8 mouse cellular contexts compared by ENCODE assay signal in genomic region chr19:17591335-17591734, GRCm38 (mm10).
DNase-seq lines count a peak whose midpoint lies in the region; ATAC-seq and TF ChIP-seq lines count a peak whose summit lies in the region.

No protein-coding gene starts in this region.

- no peak for TF ChIP-seq CTCF in hindbrain, postnatal 0 days (IDR thresholded peaks at IDR 0.05; ENCODE audit: low read depth)

- DNase-seq in forebrain, embryonic 10.5 days (ENCODE audit: extremely low spot score, low spot score): peak; percentile 37
- DNase-seq in forebrain, embryonic 11.5 days (ENCODE audit: low spot score): no peak
- peak; percentile 66 for DNase-seq in embryo, embryonic 10.5 days (ENCODE audit: low spot score)
- DNase-seq in hindbrain, postnatal 0 days (ENCODE audit: low spot score): peak; percentile 61
- peak; percentile 29 for DNase-seq in midbrain, embryonic 14.5 days
- no peak for DNase-seq in left cerebral cortex, adult 8-10 months (ENCODE audit: low spot score in 2 of 2)
- DNase-seq in urinary bladder, postnatal 4 days (ENCODE audit: low spot score in 2 of 2): no peak
- no peak for DNase-seq in left cerebral cortex, adult 9 months (ENCODE audit: low spot score in 2 of 2)

- H3K4me2 ChIP-seq in forebrain, embryonic 11.5 days (ENCODE audit: low read depth, low read length, severe bottlenecking): no peak overlapping the region
- no peak overlapping the region for H3K4me2 ChIP-seq in hindbrain, postnatal 0 days (ENCODE audit: low read depth, low read length)
- H3K4me2 ChIP-seq in midbrain, embryonic 14.5 days (ENCODE audit: low read length): no peak overlapping the region

- H3K27me3 ChIP-seq in forebrain, embryonic 10.5 days (ENCODE audit: poor library complexity, severe bottlenecking): no peaks in the 10 kb centered on the region
- no peaks in the 10 kb centered on the region for H3K27me3 ChIP-seq in forebrain, embryonic 11.5 days (ENCODE audit: control insufficient read depth, insufficient read depth, low read length)
- H3K27me3 ChIP-seq in hindbrain, postnatal 0 days (ENCODE audit: insufficient read depth, low read length): no peaks in the 10 kb centered on the region
- no peaks in the 10 kb centered on the region for H3K27me3 ChIP-seq in midbrain, embryonic 14.5 days (ENCODE audit: control insufficient read depth, insufficient read depth, low read length)

- H3K4me3 ChIP-seq in forebrain, embryonic 10.5 days: no peak overlapping the region
- no peak overlapping the region for H3K4me3 ChIP-seq in forebrain, embryonic 11.5 days (ENCODE audit: low read depth, low read length)
- H3K4me3 ChIP-seq in hindbrain, postnatal 0 days (ENCODE audit: low read length): no peak overlapping the region
- H3K4me3 ChIP-seq in midbrain, embryonic 14.5 days (replicated peaks; ENCODE audit: low read depth, low read length): no peak overlapping the region

- no peak overlapping the region for H3K9ac ChIP-seq in forebrain, embryonic 11.5 days (ENCODE audit: low read length)
- no peak overlapping the region for H3K9ac ChIP-seq in hindbrain, postnatal 0 days (replicated peaks; ENCODE audit: low read length)
- no peak overlapping the region for H3K9ac ChIP-seq in midbrain, embryonic 14.5 days (replicated peaks; ENCODE audit: low read length)

- 51% methylated on average over 8 of the region's 8 CpGs for WGBS in forebrain, embryonic 10.5 days
- WGBS in forebrain, embryonic 11.5 days: 54% methylated on average over 8 of the region's 8 CpGs
- 30% methylated on average over 8 of the region's 8 CpGs for WGBS in hindbrain, postnatal 0 days
- WGBS in midbrain, embryonic 14.5 days: 60% methylated on average over 8 of the region's 8 CpGs

- H3K27ac ChIP-seq in forebrain, embryonic 10.5 days: peak overlapping the region; percentile 70
- no peak overlapping the region for H3K27ac ChIP-seq in forebrain, embryonic 11.5 days (ENCODE audit: low read depth, low read length)
- no peak overlapping the region for H3K27ac ChIP-seq in hindbrain, postnatal 0 days
- H3K27ac ChIP-seq in midbrain, embryonic 14.5 days (replicated peaks; ENCODE audit: low read depth, low read length): no peak overlapping the region

- H3K4me1 ChIP-seq in forebrain, embryonic 10.5 days: peaks cover 39% of the 10 kb centered on the region
- peaks cover 4% of the 10 kb centered on the region; the same call in 1 of the 2 replicates for H3K4me1 ChIP-seq in forebrain, embryonic 11.5 days (replicated peaks; ENCODE audit: control insufficient read depth, insufficient read depth, low read length)
- H3K4me1 ChIP-seq in hindbrain, postnatal 0 days (ENCODE audit: insufficient read depth, low read length): no peaks in the 10 kb centered on the region; the same call in 1 of the 2 replicates
- H3K4me1 ChIP-seq in midbrain, embryonic 14.5 days (ENCODE audit: control insufficient read depth, insufficient read depth, low read length): no peaks in the 10 kb centered on the region

- ATAC-seq in forebrain, embryonic 11.5 days (replicated peaks; ENCODE audit: low FRiP score): no peak
- peak; percentile 84 for ATAC-seq in hindbrain, postnatal 0 days
- no peak for ATAC-seq in midbrain, embryonic 14.5 days (ENCODE audit: low FRiP score, low TSS enrichment)

- no peaks in the 10 kb centered on the region for H3K36me3 ChIP-seq in forebrain, embryonic 10.5 days (replicated peaks)
- H3K36me3 ChIP-seq in forebrain, embryonic 11.5 days (ENCODE audit: control insufficient read depth, insufficient read depth, low read length): no peaks in the 10 kb centered on the region
- H3K36me3 ChIP-seq in hindbrain, postnatal 0 days (ENCODE audit: insufficient read depth, low read length): no peaks in the 10 kb centered on the region
- H3K36me3 ChIP-seq in midbrain, embryonic 14.5 days (ENCODE audit: control insufficient read depth, insufficient read depth, low read length): no peaks in the 10 kb centered on the region

- H3K9me3 ChIP-seq in forebrain, embryonic 10.5 days: no peaks in the 10 kb centered on the region
- H3K9me3 ChIP-seq in forebrain, embryonic 11.5 days (ENCODE audit: control insufficient read depth, low read length): no peaks in the 10 kb centered on the region
- H3K9me3 ChIP-seq in hindbrain, postnatal 0 days (ENCODE audit: low read length): no peaks in the 10 kb centered on the region
- no peaks in the 10 kb centered on the region for H3K9me3 ChIP-seq in midbrain, embryonic 14.5 days (ENCODE audit: control insufficient read depth, low read length)

Comparison
In these comparisons a context has a peak if more than half of its experiments do, and no peak if none do; other contexts are left out.
1. DNase-seq: peak in forebrain, embryonic 10.5 days (single experiment), embryo, embryonic 10.5 days (single experiment), hindbrain, postnatal 0 days (single experiment) and midbrain, embryonic 14.5 days (single experiment); none in forebrain, embryonic 11.5 days (single experiment), left cerebral cortex, adult 8-10 months (0 of 2), urinary bladder, postnatal 4 days (0 of 2) and left cerebral cortex, adult 9 months (0 of 2).